In genomic region chr9:6435236-6435635, GRCm38 (mm10) we compare ENCODE assay signal across 24 mouse cellular contexts.
"Had no signal": no experiment of that assay in that cellular context is flagged by ENCODE, and none has a peak within 500 bp of the region (broad histone marks: within the 10 kb centered on the region; RNA-seq: fewer than 3 reads in every experiment).

No protein-coding gene starts in this region.

- H3K4me2 ChIP-seq: embryonic facial prominence, embryonic 12.5 days; embryonic facial prominence, embryonic 13.5 days; embryonic facial prominence, embryonic 15.5 days; forebrain, embryonic 12.5 days; forebrain, embryonic 13.5 days; forebrain, embryonic 15.5 days had no signal

- DNase-seq: cerebellum, postnatal 10 days; cerebellum, postnatal 14 days; cerebellum, postnatal 25 days; cerebellum, postnatal 36 days; embryo, embryonic 11 days; forebrain, postnatal 0 days; gastrocnemius, adult 2 months; gastrocnemius, postnatal 10 days; gastrocnemius, postnatal 14 days; gastrocnemius, postnatal 25 days; gastrocnemius, postnatal 36 days; heart, adult 11 months; heart, adult 18-20 months; heart, adult 2 months had no signal

- H3K36me3 ChIP-seq: embryonic facial prominence, embryonic 10.5 days; embryonic facial prominence, embryonic 12.5 days; embryonic facial prominence, embryonic 13.5 days; embryonic facial prominence, embryonic 15.5 days; forebrain, embryonic 10.5 days; forebrain, embryonic 12.5 days; forebrain, embryonic 15.5 days; heart, embryonic 10.5 days had no signal

- H3K27me3 ChIP-seq: embryonic facial prominence, embryonic 12.5 days; embryonic facial prominence, embryonic 13.5 days; embryonic facial prominence, embryonic 15.5 days; forebrain, embryonic 12.5 days; forebrain, embryonic 13.5 days; forebrain, embryonic 15.5 days had no signal

- H3K4me3 ChIP-seq: embryonic facial prominence, embryonic 10.5 days; embryonic facial prominence, embryonic 12.5 days; embryonic facial prominence, embryonic 13.5 days; embryonic facial prominence, embryonic 15.5 days; erythroblast, embryonic 14.5 days; forebrain, embryonic 10.5 days; forebrain, embryonic 12.5 days; forebrain, embryonic 13.5 days; forebrain, embryonic 15.5 days; gastrocnemius, adult 2 months; heart, adult 2 months; heart, embryonic 10.5 days had no signal

- H3K27ac ChIP-seq: embryonic facial prominence, embryonic 10.5 days; embryonic facial prominence, embryonic 12.5 days; embryonic facial prominence, embryonic 13.5 days; embryonic facial prominence, embryonic 15.5 days; forebrain, embryonic 10.5 days; forebrain, embryonic 12.5 days; forebrain, embryonic 13.5 days; forebrain, embryonic 15.5 days; gastrocnemius, adult 2 months; heart, adult 2 months; heart, embryonic 10.5 days had no signal

- H3K9me3 ChIP-seq: embryonic facial prominence, embryonic 10.5 days; embryonic facial prominence, embryonic 12.5 days; embryonic facial prominence, embryonic 13.5 days; embryonic facial prominence, embryonic 15.5 days; forebrain, embryonic 10.5 days; forebrain, embryonic 12.5 days; forebrain, embryonic 13.5 days; forebrain, embryonic 15.5 days; heart, embryonic 10.5 days had no signal

- H3K9ac ChIP-seq: embryonic facial prominence, embryonic 12.5 days; embryonic facial prominence, embryonic 13.5 days; embryonic facial prominence, embryonic 15.5 days; forebrain, embryonic 12.5 days; forebrain, embryonic 13.5 days; forebrain, embryonic 15.5 days; forebrain, postnatal 0 days had no signal

- H3K4me1 ChIP-seq: embryonic facial prominence, embryonic 10.5 days; embryonic facial prominence, embryonic 12.5 days; embryonic facial prominence, embryonic 13.5 days; embryonic facial prominence, embryonic 15.5 days; forebrain, embryonic 10.5 days; forebrain, embryonic 12.5 days; forebrain, embryonic 13.5 days; forebrain, embryonic 15.5 days had no signal
